Mouse (Mus musculus) heart, postnatal 0 days (tissue): ENCODE measurements around the gene Vars2.

ENCODE experiments used
- CTCF ChIP-seq: IDR thresholded peaks from 2 replicates; pipeline ENCODE4 v1.5.1; 2016; ENCODE audit warnings: antibody characterized with exemption, control low read depth, low read depth
- EP300 ChIP-seq: IDR thresholded peaks from 2 replicates; pipeline ENCODE4 v1.6.1; 2016; ENCODE audit warnings: antibody characterized with exemption, low read depth

DNA sequence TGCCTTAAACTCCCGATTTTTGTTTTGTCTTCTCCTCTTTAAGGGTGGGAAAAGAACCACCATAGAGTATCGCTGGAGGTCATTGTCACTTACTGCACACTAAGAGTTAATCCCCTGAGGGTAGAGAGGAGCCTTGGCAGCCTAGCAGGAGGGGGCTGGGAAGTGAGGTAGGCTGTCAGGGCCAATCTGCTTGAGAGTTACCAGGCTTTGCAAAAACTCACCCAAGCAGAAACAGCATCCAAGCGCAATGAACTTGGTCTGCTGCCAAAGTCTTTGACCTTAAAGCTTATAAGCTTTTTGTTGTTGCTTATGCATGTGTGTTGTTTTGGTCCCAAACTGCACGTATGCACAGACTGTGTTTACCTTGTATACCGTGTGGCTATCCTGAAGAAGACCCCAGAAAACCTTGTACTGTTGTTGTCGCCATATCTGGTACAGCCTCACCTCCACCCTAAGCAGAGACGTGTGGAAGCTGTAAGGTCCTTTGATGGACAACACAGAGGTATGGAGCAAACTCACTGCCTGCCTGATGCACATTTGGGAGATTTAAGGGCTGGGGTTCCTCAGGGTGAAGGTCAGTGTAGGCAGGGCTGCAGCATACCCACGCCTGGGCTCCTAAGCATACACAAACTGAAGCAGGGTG is 43.4 kb upstream of the Vars2 start:
- TF ChIP-seq CTCF (no peak), EP300 (peak; percentile 65; the same call in 1 of the 2 replicates)
